Mouse (Mus musculus) thymus, postnatal 36 days (tissue): Measurements from ENCODE around the gene Gng12.

Source experiments
- DNase-seq, 2 experiments: peaks; one replicate each; pipeline ENCODE4 v3.0.0; 2022; ENCODE audit warnings: mixed read lengths in 2 of 2

The Gng12 gene

GRCm38 (mm10) chr6:66920786-66921185, 24.6 kb downstream of the Gng12 start:
- no peak for DNase-seq

- no peak for DNase-seq
Measured at GRCm38 (mm10) chr6:66921755-66922154, 25.6 kb downstream of the Gng12 start.

- DNase-seq, result no peak
Measured at GRCm38 (mm10) chr6:66922501-66922900, 26.3 kb downstream of the Gng12 start.

GRCm38 (mm10) chr6:66923851-66924250, 27.7 kb downstream of the Gng12 start:
- DNase-seq, result no peak

- no peak for DNase-seq
Measured at GRCm38 (mm10) chr6:66924315-66924965, 28.2 kb downstream of the Gng12 start.

GRCm38 (mm10) chr6:66926269-66926668, 30.1 kb downstream of the Gng12 start:
- no peak for DNase-seq

- no peak for DNase-seq
Measured at GRCm38 (mm10) chr6:66928972-66929645, 32.9 kb downstream of the Gng12 start.

GRCm38 (mm10) chr6:66929694-66930093, 33.5 kb downstream of the Gng12 start:
- DNase-seq, result no peak

GRCm38 (mm10) chr6:66932206-66932819, 36.1 kb downstream of the Gng12 start:
- DNase-seq, result no peak

- DNase-seq, result no peak
Measured at GRCm38 (mm10) chr6:66940656-66941235, 44.5 kb downstream of the Gng12 start.

GRCm38 (mm10) chr6:66941792-66942191, 45.6 kb downstream of the Gng12 start:
- no peak for DNase-seq

GRCm38 (mm10) chr6:66942826-66943225, 46.6 kb downstream of the Gng12 start:
- DNase-seq, result no peak

- DNase-seq, result no peak
Measured at GRCm38 (mm10) chr6:66943367-66944189, 47.4 kb downstream of the Gng12 start.

GRCm38 (mm10) chr6:66944190-66945003, 48.2 kb downstream of the Gng12 start:
- no peak for DNase-seq

GRCm38 (mm10) chr6:66945004-66945356, 48.8 kb downstream of the Gng12 start:
- DNase-seq, result no peak

- DNase-seq, result no peak
Measured at GRCm38 (mm10) chr6:66948111-66948510, 51.9 kb downstream of the Gng12 start.

- DNase-seq, result no peak
Measured at GRCm38 (mm10) chr6:66948848-66949247, 52.7 kb downstream of the Gng12 start.

- DNase-seq, result no peak
Measured at GRCm38 (mm10) chr6:66951726-66952418, 55.7 kb downstream of the Gng12 start.

GRCm38 (mm10) chr6:66953951-66954519, 57.8 kb downstream of the Gng12 start:
- DNase-seq, result no peak

- DNase-seq, result peak in 1 of 2 experiments; percentile 33
Measured at GRCm38 (mm10) chr6:66955089-66955657, 59.0 kb downstream of the Gng12 start.
